Mouse (Mus musculus): Measurements from ENCODE around the gene Nsun7.

The Nsun7 gene

GRCm38 (mm10) chr5:66279650-66280049 lies 20.0 kb downstream of the Nsun7 start:
- DNase-seq (ENCODE audit: low read depth, low spot score), result no peak

GRCm38 (mm10) chr5:66280742-66281141 lies 21.0 kb downstream of the Nsun7 start:
- no peak for DNase-seq (ENCODE audit: low read depth, low spot score)

GRCm38 (mm10) chr5:66294106-66294625 lies 34.5 kb downstream of the Nsun7 start:
- DNase-seq (ENCODE audit: low read depth, low spot score), result no peak

GRCm38 (mm10) chr5:66294952-66295351 lies 35.3 kb downstream of the Nsun7 start:
- DNase-seq (ENCODE audit: low read depth, low spot score), result no peak

GRCm38 (mm10) chr5:66296116-66296515 lies 36.4 kb downstream of the Nsun7 start:
- no peak for DNase-seq (ENCODE audit: low read depth, low spot score)

GRCm38 (mm10) chr5:66298856-66299255 lies 39.2 kb downstream of the Nsun7 start:
- no peak for DNase-seq (ENCODE audit: low read depth, low spot score)

- DNase-seq (ENCODE audit: low read depth, low spot score), result no peak
Observed at GRCm38 (mm10) chr5:66300576-66300975, 40.9 kb downstream of the Nsun7 start.

- DNase-seq (ENCODE audit: low read depth, low spot score), result no peak
Observed at GRCm38 (mm10) chr5:66302085-66302815, 42.6 kb downstream of the Nsun7 start.

- no peak for DNase-seq (ENCODE audit: low read depth, low spot score)
Observed at GRCm38 (mm10) chr5:66302873-66303272, 43.2 kb downstream of the Nsun7 start.

- no peak for DNase-seq (ENCODE audit: low read depth, low spot score)
Observed at GRCm38 (mm10) chr5:66304300-66305067, 44.8 kb downstream of the Nsun7 start.

GRCm38 (mm10) chr5:66305511-66305910 lies 45.8 kb downstream of the Nsun7 start:
- no peak for DNase-seq (ENCODE audit: low read depth, low spot score)

GRCm38 (mm10) chr5:66310328-66310727 lies 50.6 kb downstream of the Nsun7 start:
- no peak for DNase-seq (ENCODE audit: low read depth, low spot score)

GRCm38 (mm10) chr5:66310806-66311205 lies 51.1 kb downstream of the Nsun7 start:
- DNase-seq (ENCODE audit: low read depth, low spot score), result no peak

- DNase-seq (ENCODE audit: low read depth, low spot score), result no peak
Observed at GRCm38 (mm10) chr5:66315791-66316190, 56.1 kb downstream of the Nsun7 start.

GRCm38 (mm10) chr5:66319341-66319740 lies 59.6 kb downstream of the Nsun7 start:
- DNase-seq (ENCODE audit: low read depth, low spot score), result no peak

- DNase-seq (ENCODE audit: low read depth, low spot score), result no peak
Observed at GRCm38 (mm10) chr5:66319827-66320404, 60.2 kb downstream of the Nsun7 start.

GRCm38 (mm10) chr5:66323131-66323530 lies 63.4 kb downstream of the Nsun7 start:
- no peak for DNase-seq (ENCODE audit: low read depth, low spot score)

- DNase-seq (ENCODE audit: low read depth, low spot score), result no peak
Observed at GRCm38 (mm10) chr5:66323603-66324002, 63.9 kb downstream of the Nsun7 start.

- no peak for DNase-seq (ENCODE audit: low read depth, low spot score)
Observed at GRCm38 (mm10) chr5:66326395-66326794, 66.7 kb downstream of the Nsun7 start.

- no peak for DNase-seq (ENCODE audit: low read depth, low spot score)
Observed at GRCm38 (mm10) chr5:66327949-66328726, 68.4 kb downstream of the Nsun7 start.

- DNase-seq (ENCODE audit: low read depth, low spot score), result no peak
Observed at GRCm38 (mm10) chr5:66328766-66329165, 69.1 kb downstream of the Nsun7 start.

- no peak for DNase-seq (ENCODE audit: low read depth, low spot score)
Observed at GRCm38 (mm10) chr5:66330806-66331205, 71.1 kb downstream of the Nsun7 start.

Data from mesoderm, embryonic 11.5 days (tissue).